Mouse (Mus musculus): ENCODE results near the gene Elp5.
A peak's percentile ranks its signal among the peaks of the same experiment; 100 is the strongest.

Gene Elp5

DNA sequence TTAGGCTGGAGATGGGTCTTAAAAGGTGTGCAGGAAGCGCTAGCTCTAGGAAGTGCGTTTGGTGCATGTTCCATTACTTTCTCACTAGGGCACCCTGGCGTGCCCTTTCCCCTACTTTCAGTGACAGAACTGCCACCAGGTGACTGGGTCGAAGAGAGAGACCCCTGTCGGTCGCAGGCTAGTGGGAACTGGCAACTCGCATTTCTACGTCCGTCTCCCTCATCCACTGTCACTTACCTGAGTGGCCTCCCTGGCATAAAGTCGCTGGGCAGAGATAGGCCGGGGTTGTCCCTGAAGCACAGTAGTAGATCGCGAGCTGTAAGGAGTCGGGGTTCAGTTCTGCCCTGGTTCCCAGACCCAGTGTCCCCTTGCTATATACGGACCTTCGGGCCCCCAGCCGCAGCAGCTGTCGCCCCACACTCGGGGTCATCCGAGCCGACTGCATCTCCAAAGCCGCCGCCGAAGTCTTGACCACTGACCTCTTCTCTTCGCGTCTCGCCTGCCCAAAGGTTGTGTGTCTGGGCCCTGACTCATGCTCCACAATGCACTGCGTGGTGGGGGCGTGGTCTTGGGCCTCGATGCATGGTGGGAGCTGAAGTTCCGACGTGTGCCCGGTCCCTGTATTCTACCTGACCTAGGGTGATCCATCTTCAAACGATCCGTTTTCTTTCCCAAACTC, 32.7 kb upstream of the Elp5 start, which contains the start of gene Acadvl:
TSS of gene Acadvl (minus strand) at position 532 of the 679 bp plus-strand sequence.
- no peak for DNase-seq (ENCODE audit: low spot score)

- no peak for DNase-seq (ENCODE audit: low spot score)
Measured at GRCm38 (mm10) chr11:70014051-70014450, 31.7 kb upstream of the Elp5 start.

DNA sequence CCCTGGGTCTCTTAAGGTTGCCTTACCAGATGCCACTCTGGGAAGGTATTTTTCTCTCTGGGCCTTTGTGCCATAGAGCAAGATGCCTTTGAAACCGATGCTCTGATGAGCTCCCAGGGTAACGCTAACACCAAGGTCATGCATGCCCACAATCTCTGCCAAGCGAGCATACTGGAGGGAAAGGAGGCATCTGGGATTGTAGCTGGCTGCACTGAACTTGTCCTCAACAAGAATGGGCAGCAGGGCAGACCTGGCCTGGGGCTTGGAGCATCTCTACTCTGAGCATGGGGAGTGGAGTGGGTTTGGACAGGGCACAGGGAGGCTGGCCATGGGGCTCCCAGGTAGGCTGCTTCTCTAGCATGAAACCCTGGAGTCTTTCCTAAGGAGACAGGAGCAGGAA, 31.1 kb upstream of the Elp5 start:
- no peak for DNase-seq (ENCODE audit: low spot score)

- DNase-seq (ENCODE audit: low spot score), result no peak
Measured at GRCm38 (mm10) chr11:70012931-70013330, 30.6 kb upstream of the Elp5 start.

- no peak for DNase-seq (ENCODE audit: low spot score)
Measured at GRCm38 (mm10) chr11:70010961-70011360, 28.6 kb upstream of the Elp5 start.

DNA sequence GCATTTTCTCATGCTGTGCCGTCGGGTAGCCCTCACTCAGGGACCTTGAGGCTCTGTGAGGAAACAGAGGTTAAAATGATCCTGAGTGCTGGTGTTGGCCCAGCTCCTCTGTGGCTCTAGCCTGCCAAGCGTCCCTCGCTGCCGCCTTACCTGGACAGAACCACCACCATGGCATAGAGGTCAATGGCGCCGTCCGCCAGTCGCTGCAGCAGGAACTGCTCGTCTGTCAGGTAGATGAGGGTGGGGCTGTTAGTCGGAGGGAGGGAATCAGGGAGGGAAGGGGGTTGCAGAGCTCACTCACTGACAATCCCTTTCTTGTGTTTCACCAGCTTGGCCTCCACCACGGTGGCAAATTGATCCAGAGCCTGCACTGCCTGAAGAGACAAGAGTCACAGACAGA, 28.2 kb upstream of the Elp5 start:
- no peak for DNase-seq (ENCODE audit: low spot score)

DNA sequence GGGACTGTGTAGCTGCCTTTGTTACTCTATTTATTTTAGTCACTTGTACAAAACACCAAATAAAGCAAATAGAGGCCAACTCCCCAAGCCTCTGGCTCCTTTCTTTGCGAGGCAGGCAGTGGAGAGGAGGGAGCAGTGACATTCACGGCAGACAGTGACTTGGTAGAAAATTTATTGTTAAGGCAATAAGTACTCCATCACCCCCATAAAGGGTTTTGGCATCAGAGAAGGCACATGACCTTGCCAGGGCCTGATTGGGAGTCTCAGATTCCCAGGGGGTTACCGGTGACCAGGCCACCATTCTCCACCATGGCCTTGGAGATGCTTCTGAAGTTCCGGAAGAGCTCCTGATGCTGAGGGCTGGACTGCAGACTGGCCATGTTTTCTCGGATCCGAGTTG, 27.7 kb upstream of the Elp5 start:
- DNase-seq (ENCODE audit: low spot score), result no peak

DNA sequence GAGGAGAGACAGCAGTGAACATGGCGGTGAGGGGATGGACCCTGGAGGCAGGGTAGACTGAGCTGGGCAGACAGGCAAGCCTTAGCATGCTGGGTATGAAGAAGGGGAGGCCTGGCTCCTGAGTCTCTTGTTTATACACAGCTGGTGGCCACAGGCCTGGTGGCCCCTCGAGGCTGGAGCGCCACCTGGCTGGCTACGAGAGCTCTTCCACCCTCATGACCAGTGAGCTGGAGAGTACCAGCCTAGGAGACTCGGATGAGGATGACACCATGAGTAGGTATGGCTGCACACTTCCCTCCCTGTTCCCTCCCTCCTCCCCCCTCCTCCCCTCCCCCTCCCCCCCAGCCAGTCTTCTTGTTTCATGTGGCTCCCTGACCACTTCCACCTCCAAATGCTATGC, 23.2 kb upstream of the Elp5 start:
- DNase-seq (ENCODE audit: low spot score), result no peak

- DNase-seq (ENCODE audit: low spot score), result no peak
Measured at GRCm38 (mm10) chr11:70002471-70002870, 20.2 kb upstream of the Elp5 start.

- no peak for DNase-seq (ENCODE audit: low spot score)
Measured at GRCm38 (mm10) chr11:70001865-70002264, 19.5 kb upstream of the Elp5 start.

GRCm38 (mm10) chr11:70001159-70001558, 18.8 kb upstream of the Elp5 start:
- DNase-seq (ENCODE audit: low spot score), result no peak

DNA sequence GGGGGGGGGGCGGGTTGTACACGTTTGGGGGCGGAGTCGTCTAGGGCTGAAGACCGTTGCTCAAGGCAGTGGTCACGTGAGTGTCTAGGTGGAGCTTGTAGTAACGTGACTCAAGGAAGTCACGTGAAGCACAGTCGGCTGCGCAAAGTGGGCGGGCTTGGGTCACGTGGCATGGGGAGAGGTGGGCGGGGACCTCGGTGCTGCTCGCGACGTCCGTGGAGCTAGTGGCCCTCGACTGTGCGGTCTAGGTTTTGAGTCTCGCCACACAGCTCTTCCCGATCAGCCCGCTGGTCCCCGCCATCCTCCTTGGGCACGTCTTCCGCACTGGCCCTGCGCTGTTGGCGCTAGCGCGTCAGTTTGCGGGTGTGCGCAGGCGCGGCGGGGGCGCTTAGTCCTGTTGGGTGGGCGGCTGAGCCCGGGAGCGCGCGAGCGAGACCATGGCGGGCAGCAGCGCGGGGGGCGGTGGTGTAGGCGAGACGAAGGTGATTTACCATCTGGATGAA, 18.1 kb upstream of the Elp5 start, which contains the start of gene Dvl2:
TSS of gene Dvl2 (plus strand) at position 200 of the 503 bp plus-strand sequence.
- DNase-seq (ENCODE audit: low spot score), result no peak

DNA sequence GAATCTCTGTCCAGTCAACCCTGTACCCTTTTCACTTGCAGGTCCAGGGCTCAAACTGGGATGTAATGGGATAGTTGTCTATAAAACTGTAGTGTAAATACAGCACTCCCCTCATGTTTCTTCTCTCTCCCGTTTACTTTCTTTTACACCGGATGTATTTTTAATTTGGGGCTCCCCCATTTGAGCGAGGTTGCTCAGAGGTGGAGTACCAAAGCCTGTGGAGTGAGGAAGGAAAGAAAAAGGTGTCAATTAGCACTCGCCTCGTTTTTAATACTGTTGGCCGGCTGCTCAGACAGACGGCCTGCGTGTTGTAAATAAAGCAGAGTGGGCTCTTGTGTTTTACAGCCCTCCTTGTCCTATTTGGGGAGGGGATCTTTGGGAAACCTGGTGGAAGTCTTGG, 17.3 kb upstream of the Elp5 start:
- DNase-seq (ENCODE audit: low spot score), result no peak

DNA sequence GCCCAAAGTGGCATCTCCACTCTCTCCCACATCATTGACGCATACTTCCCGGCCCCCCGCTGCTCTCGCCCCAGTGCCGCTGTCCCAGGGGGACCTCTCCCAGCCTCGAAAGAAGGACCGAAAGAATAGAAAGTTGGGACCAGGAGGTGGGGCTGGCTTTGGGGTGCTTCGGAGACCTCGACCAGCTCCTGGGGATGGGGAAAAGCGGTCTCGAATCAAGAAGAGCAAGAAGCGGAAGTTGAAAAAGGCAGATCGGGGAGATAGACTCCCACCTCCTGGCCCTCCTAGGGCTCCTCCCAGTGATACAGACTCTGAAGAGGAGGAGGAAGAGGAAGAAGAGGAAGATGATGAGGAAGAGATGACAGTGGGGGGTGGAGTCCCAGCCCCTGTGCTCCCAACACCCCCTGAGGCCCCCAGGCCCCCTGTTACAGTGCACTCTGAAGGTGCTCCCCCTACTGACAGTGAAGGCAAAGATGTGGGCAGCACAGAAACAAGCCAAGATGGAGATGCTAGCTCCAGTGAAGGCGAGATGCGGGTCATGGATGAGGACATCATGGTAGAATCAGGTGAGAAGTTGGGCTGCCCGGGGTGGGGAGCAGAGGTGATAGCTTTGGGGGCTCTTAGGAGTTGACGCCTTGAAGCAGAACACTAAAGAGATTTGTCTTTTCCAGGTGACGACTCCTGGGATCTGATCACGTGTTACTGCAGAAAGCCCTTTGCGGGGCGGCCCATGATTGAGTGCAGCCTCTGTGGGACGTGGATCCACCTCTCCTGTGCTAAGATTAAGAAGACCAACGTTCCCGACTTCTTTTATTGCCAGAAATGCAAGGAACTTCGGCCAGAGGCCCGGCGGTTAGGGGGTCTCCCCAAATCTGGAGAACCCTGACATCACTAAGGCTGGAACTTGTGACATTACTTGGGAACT, 16.5 kb upstream of the Elp5 start:
- DNase-seq (ENCODE audit: low spot score), result no peak

DNA sequence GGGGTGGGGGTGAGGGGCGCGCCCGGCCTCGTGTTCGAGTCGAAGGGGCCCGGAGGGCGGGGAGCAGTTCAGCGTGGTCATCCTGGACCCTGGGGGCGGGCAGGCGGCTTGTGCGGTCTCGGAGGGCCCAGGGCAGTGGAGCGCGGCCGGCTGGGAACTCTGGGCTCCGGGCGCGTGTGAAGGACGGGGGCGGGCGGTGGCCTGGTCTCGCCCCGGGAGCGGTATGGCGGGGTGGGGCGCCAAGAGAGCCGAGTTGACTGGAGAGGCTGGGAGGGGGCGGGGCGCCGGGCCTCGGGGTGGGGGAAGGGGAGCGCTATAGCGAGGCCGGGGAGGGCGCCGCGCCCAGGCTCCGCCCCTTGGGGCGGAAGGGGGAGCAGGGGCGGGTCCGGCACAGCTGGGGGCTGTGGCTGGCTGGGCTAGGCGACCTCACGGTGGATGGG, 14.8 kb upstream of the Elp5 start:
- DNase-seq (ENCODE audit: low spot score), result no peak

DNA sequence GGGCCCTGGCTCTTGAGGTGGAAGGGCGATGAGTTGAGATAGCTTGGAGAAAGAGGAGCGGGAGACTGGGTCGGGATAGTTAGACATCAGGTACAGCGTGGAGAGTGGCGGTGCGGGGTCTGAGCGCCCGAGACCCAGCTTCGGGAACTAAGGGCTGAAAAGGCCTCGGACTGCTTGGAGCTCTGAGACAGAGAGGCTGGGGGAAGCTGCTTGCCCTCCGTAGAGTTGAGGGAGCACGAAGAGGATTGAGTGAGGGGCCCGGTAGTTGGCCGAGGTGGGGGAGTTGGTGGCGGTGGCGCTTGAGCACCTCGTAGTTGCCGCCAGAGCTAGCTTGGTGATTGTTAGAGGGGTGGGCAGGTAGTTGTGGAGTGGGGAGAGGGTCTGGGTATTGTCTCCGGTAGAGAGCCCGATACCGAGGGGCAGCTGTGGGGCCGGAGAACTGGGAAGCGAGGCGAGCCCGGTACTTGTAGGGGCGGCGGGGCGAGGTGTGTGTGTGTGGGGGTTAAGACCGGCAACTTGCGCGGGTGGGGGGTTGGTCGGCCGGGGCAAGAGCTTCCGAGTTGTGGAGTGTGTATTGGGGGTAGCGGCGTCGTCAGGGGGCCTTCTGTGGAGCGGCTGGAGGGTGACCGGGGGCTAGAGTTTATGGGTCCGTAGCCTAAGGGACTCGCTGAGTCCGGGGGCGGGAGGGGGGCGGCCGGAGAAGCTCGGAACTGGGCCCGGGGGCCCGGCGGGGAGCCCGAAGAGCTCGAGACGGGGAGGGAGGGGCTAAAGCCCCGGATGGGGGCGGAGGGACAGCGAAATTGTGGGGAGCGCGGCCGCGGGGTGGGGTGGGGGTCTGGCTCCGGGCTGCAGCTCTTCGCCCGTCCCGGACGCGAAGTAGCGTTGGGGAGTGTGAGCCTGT, 14.1 kb upstream of the Elp5 start:
- DNase-seq (ENCODE audit: low spot score), result no peak

GRCm38 (mm10) chr11:69995391-69995960, 13.2 kb upstream of the Elp5 start, which contains the start of gene Phf23:
TSS of gene Phf23 (plus strand) at chr11:69995777.
- DNase-seq (ENCODE audit: low spot score), result peak; percentile 91

GRCm38 (mm10) chr11:69994401-69995090, 12.2 kb upstream of the Elp5 start:
- no peak for DNase-seq (ENCODE audit: low spot score)

DNA sequence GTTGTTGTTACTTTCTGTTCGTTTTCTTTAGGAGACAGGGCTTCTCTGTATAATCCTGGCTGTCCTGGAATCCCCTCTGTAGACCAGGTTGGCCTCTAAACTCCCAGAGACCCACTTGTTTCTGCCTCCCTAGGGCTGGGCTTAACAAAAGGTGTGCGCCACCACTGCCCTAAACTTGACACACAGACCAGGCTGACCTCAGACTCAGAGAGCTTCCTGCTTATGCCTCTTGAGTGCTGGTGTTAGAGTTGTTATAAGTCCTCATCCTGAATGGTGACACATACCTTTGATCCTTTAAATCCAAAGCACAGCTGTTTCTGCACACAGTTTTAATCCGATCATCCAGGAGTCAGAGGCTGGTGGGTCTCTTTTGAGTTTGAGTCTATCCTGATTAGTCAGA, 10.6 kb upstream of the Elp5 start:
- DNase-seq (ENCODE audit: low spot score), result no peak

- no peak for DNase-seq (ENCODE audit: low spot score)
Measured at GRCm38 (mm10) chr11:69992396-69992795, 10.1 kb upstream of the Elp5 start.

GRCm38 (mm10) chr11:69991711-69992110, 9.4 kb upstream of the Elp5 start:
- DNase-seq (ENCODE audit: low spot score), result no peak
